Mouse (Mus musculus) G1E (cell line): ENCODE data around the gene Polr2c. TPM values are rescaled to one million over a fixed set of nuclear protein-coding genes. Genes with fewer than 3 reads are reported as not detected.
A peak's percentile ranks its signal among the peaks of the same experiment; 100 is the strongest.

ENCODE experiments used
- ATAC-seq: 2 replicates; pipeline ENCODE4 v1.8.0; 2016; ENCODE audit warnings: mild to moderate bottlenecking; ENCODE audit not compliant: insufficient number of reproducible peaks, poor library complexity, low FRiP score, severe bottlenecking; ENCODE audit errors: extremely low read depth
- DNase-seq: peaks from one replicate; pipeline ENCODE4 v3.0.0; 2012; ENCODE audit warnings: low spot score
- H3K27me3 ChIP-seq: 2 replicates; pipeline ENCODE4 v1.6.1; 2012; ENCODE audit warnings: mild to moderate bottlenecking, low read length, inconsistent platforms; ENCODE audit not compliant: insufficient read depth
- H3K36me3 ChIP-seq: replicated peaks from 2 replicates; pipeline ENCODE3; 2012; ENCODE audit warnings: mild to moderate bottlenecking, inconsistent platforms
- H3K4me1 ChIP-seq: 2 replicates; pipeline ENCODE4 v1.6.1; 2012; ENCODE audit warnings: low read depth, low read length, inconsistent platforms, mixed read lengths; ENCODE audit not compliant: insufficient read depth
- H3K4me3 ChIP-seq: 2 replicates; pipeline ENCODE4 v1.5.1; 2012; ENCODE audit warnings: low read depth, mild to moderate bottlenecking, inconsistent platforms, low read length, moderate library complexity, mixed read lengths
- H3K9me3 ChIP-seq: replicated peaks from 2 replicates; pipeline ENCODE4 v1.6.1; 2012; ENCODE audit warnings: inconsistent platforms
- CTCF ChIP-seq: IDR thresholded peaks from 2 replicates; pipeline ENCODE4 v1.5.1; 2012; ENCODE audit warnings: low read depth, low read length, inconsistent platforms, mixed read lengths
- GATA1 ChIP-seq: IDR thresholded peaks from 2 replicates; pipeline ENCODE4 v1.6.1; 2012; ENCODE audit warnings: borderline replicate concordance, low read length, inconsistent platforms, mixed read lengths
- GATA2 ChIP-seq: IDR thresholded peaks from 2 replicates; pipeline ENCODE4 v1.6.1; 2012; ENCODE audit warnings: low read depth, low read length, inconsistent platforms, borderline replicate concordance
- POLR2AphosphoS5 ChIP-seq: IDR thresholded peaks from 2 replicates; pipeline ENCODE4 v1.6.1; 2012; ENCODE audit warnings: low read depth, low read length, inconsistent platforms; ENCODE audit not compliant: insufficient replicate concordance
- TAL1 ChIP-seq: conservative IDR thresholded peaks from 2 replicates; pipeline ENCODE4 v1.6.1; 2012; ENCODE audit warnings: low read depth, low read length, inconsistent platforms, mixed read lengths
- polyA plus RNA-seq: library from polyadenylated mRNA; stranded (reverse); fragments of >175 nt; gene quantifications from 2 replicates; pipeline ENCODE4 v1.2.3, GENCODE M21; 2012
- total RNA-seq, 2 experiments: library from RNA; stranded (forward) in 1 of 2; stranded (reverse) in 1 of 2; fragments of 200-1000 nt in 1 of 2; fragments of >200 nt in 1 of 2; fragmentation: Nextera tagmentation in 1 of 2; gene quantifications; 2 replicates each; pipeline ENCODE4 v1.2.3; 2014 to 2017

Gene Polr2c
- total and polyA plus RNA-seq, 3 experiments = 33.8 to 95.8 (median 66.1) TPM

DNA sequence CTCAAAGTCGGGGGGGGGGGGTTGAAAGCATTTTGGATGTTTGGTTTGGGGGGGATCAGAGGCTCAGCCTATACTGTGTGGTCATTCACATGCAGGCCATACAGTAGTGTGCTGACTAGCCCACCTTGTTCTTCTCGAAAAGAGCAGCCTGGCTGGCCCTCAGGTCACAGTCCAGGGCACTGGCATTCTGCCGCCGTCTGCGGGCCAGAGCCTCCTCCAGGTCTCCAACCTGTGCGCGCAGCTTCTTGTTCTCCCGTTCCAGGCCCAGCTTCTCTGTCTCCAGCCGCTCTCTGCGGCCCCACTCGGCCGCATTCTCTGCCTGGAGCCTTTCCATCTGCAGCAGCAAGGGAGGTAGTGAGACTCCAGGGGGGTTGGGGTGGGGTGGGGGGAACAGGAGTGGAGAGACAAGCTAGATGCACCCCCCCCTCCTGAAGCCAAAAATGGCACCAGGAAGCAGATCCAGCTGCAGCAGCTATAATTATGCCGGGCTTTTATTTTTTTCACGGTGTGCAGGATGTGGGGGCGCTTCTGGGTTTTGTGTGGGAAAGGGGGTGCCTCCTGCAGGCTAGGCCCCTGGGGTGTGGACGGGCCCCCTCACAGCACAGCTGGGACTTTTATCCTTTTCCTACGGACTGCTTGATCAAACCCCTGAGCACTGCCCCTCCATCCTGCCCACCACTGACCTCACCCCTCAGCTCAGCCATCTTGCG is 50.5 kb downstream of the Polr2c start:
- no peak for ATAC-seq
- no peak for TF ChIP-seq TAL1
- no peak for TF ChIP-seq GATA2
- TF ChIP-seq POLR2AphosphoS5 = no peak
- TF ChIP-seq GATA1 = no peak
- no peak for TF ChIP-seq CTCF
- no peak for DNase-seq
- Histone ChIP-seq H3K27me3 (no peaks in the 10 kb centered on the region), H3K4me3 (no peak overlapping the region), H3K36me3 (peaks cover 96% of the 10 kb centered on the region), H3K9me3 (no peaks in the 10 kb centered on the region), H3K4me1 (peaks cover 37% of the 10 kb centered on the region)

DNA sequence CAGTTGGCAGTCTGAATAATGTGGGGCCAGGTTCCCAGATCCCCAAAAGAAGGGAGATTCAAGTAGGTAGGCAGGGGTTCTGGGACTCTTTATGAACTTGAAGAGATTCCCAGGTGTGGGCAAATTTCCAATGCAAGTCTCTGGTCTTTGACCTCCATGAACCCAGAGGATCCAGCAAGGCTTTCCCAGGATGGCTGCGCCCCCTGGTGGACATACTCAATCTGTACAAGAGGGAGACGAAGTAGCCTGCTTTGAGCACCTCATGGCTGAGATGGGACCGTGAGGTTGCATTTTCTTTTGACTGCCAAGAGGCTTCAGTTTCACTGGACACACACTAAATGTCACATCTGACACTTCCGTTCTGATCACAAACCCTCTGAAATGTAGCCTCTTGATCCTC is 51.6 kb downstream of the Polr2c start:
- no peaks in the 10 kb centered on the region for H3K27me3 ChIP-seq
- ATAC-seq (peak; percentile 72), DNase-seq (peak; percentile 78)
- peaks cover 10% of the 10 kb centered on the region for H3K9me3 ChIP-seq
- peak; percentile 61 for TF ChIP-seq CTCF
- TF ChIP-seq POLR2AphosphoS5 = no peak
- H3K4me1 ChIP-seq = peaks cover 34% of the 10 kb centered on the region
- H3K4me3 ChIP-seq = no peak overlapping the region
- peaks cover 96% of the 10 kb centered on the region for H3K36me3 ChIP-seq

DNA sequence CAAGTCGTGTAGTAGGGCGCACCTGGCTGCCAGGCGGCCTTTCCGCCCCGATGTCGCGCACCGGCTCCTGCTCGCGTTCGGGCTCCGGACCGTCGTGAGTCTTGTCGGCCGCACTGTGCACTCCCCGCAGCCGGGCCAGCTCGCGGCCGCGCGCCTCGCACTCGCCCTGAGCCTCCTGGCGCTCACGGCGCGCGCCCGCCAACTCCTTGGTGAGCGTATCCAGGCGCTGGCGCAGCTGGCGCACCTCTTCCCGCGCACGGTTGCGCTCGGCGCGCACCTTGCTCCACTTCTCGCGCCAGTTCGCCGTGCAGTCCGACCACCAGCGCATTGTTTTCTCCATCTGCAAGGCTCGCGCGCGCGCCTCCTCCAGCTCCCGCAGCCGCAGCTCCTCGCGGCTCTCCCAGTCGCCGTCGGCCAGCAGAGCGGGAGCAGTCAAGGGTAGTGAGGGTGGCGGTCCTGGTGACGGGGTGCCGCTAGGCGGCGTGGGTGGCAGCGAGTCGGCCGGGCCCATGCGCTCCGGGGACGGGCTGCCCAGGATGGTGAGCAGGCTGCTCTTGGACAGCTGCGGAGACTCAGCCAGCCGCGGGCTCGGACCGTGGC is 55.9 kb downstream of the Polr2c start:
- TF ChIP-seq TAL1 (no peak), GATA2 (no peak), POLR2AphosphoS5 (no peak), CTCF (no peak), GATA1 (no peak)
- peak overlapping the region; percentile 15; the same call in 1 of the 2 replicates for H3K4me3 ChIP-seq
- H3K36me3 ChIP-seq = peaks cover 74% of the 10 kb centered on the region
- H3K27me3 ChIP-seq = no peaks in the 10 kb centered on the region
- ATAC-seq (no peak), DNase-seq (no peak)
- H3K9me3 ChIP-seq = peaks cover 10% of the 10 kb centered on the region
- H3K4me1 ChIP-seq = peaks cover 61% of the 10 kb centered on the region

DNA sequence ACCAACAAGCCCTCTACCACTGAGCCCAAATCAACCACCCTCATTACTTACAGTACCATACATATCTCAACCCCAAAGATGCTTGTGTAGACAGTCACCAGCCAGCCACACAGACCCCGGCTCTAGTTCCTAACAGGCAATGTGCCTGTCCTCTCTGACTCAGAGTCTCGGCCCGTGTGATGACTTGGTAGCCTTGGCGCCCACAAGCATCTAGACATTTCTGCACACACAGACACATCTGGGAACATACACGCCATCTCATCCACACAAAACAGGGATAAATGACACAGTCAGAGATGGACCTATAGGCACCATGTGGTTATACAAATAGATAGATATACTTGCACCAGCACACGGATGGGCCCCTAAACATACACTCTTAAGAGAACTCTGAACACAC is 57.0 kb downstream of the Polr2c start:
- ATAC-seq = no peak
- H3K4me1 ChIP-seq = peaks cover 63% of the 10 kb centered on the region
- H3K36me3 ChIP-seq = peaks cover 63% of the 10 kb centered on the region
- TF ChIP-seq CTCF (no peak), GATA2 (no peak), POLR2AphosphoS5 (no peak), GATA1 (no peak), TAL1 (no peak)
- peaks cover 10% of the 10 kb centered on the region for H3K9me3 ChIP-seq
- H3K27me3 ChIP-seq = no peaks in the 10 kb centered on the region
- DNase-seq = no peak
- H3K4me3 ChIP-seq = no peak overlapping the region

DNA sequence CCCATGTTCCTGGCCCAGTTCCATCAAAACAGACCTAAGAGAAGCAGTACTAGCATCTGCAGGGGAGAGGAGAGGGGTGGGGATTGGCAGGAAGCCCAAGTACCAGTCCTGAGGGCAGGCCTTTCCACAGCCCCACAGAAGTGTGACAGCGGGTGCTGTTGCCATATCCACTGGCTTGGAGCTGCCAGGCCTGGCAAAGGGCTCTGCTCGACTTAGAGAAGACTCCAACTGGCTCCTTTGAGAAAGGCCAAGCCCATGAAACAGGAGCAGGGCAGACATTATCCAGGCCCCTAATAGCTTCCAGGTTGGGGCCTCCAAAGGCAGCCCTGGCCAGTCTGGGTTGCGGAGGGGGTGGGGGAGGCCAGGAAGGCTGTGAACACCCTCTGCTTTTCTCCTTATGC is 57.5 kb downstream of the Polr2c start:
- no peak for DNase-seq
- H3K36me3 ChIP-seq = peaks cover 59% of the 10 kb centered on the region
- peaks cover 64% of the 10 kb centered on the region for H3K4me1 ChIP-seq
- TF ChIP-seq CTCF (no peak), GATA2 (no peak), TAL1 (no peak), POLR2AphosphoS5 (no peak), GATA1 (no peak)
- H3K9me3 ChIP-seq = peaks cover 10% of the 10 kb centered on the region
- no peak for ATAC-seq
- H3K27me3 ChIP-seq = no peaks in the 10 kb centered on the region
- peak overlapping the region; percentile 44 for H3K4me3 ChIP-seq

DNA sequence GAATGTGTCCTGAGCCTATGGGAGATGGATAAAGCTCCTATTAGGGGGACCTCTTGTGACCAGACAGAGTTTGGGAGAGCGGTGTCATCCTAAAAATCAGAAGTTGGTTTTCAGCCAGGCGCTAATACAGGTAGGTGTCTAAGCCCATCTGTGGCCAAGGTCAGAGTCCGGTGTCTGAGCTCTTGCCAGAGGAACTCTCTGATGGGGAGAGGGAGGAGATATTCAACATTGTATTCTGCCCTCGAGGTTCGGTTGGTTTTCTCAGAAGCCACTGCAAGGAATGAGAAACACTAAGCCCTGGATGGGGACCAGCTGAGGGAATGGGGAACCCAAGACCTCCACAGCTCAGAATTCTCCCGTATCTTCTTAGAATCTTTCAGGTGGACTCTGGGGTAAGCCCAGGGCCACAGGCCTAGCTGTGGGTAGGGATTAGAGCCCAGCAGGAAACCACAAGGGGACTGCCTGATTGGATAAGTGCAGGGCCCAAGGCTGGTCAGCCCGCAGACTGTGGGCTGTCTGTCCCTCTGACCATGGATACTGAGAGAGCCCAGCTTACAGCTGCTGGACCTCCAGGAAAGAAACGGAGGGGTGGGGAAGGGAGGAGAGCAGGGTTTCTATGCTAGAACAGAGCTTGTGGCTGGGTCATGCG is 59.2 kb downstream of the Polr2c start:
- Histone ChIP-seq H3K27me3 (no peaks in the 10 kb centered on the region), H3K4me1 (peaks cover 75% of the 10 kb centered on the region), H3K4me3 (peak overlapping the region; percentile 79; the same call in 1 of the 2 replicates), H3K9me3 (peaks cover 10% of the 10 kb centered on the region), H3K36me3 (peaks cover 43% of the 10 kb centered on the region)
- no peak for DNase-seq
- TF ChIP-seq TAL1 = peak; percentile 53
- TF ChIP-seq POLR2AphosphoS5 = no peak
- ATAC-seq = no peak
